Mouse (Mus musculus): ENCODE results near the gene Mmp12. TPM values are rescaled to one million over a fixed set of nuclear protein-coding genes. Genes with fewer than 3 reads are reported as not detected.
"Not testable (repeated sequence)": the region's sequence is repeated elsewhere in the genome, so short reads cannot be mapped to it uniquely, and the experiment has no call there.

Mmp12 gene
- not detected in 2 replicates for polyA plus RNA-seq (2016; fragmentation: Nextera tagmentation; extraction: Ambion mirVana)

- H3K36me3 ChIP-seq: no peaks in the 10 kb centered on the region
- no peak within 1 kb of the TSS for H3K27ac ChIP-seq
- H3K27me3 ChIP-seq: no peaks in the 10 kb centered on the region
- no peaks in the 10 kb centered on the region for H3K9me3 ChIP-seq (replicated peaks)
- H3K4me1 ChIP-seq: no peaks in the 10 kb centered on the region
- no peak within 1 kb of the TSS for H3K4me2 ChIP-seq (replicated peaks)
- H3K9ac ChIP-seq: no peak within 1 kb of the TSS
- no peak for ATAC-seq (ENCODE audit: low FRiP score)
- H3K4me3 ChIP-seq: no peak within 1 kb of the TSS
Observed at GRCm38 (mm10) chr9:7344107-7344506, at the start of gene Mmp12. Mmp12 (plus strand) TSS chr9:7344381.

- H3K27me3 ChIP-seq: no peaks in the 10 kb centered on the region
- H3K4me1 ChIP-seq: no peaks in the 10 kb centered on the region
- H3K9ac ChIP-seq: no peak overlapping the region
- no peak for ATAC-seq (ENCODE audit: low FRiP score)
- H3K4me3 ChIP-seq: no peak overlapping the region
- H3K36me3 ChIP-seq: no peaks in the 10 kb centered on the region
- no peak overlapping the region for H3K4me2 ChIP-seq (replicated peaks)
- H3K9me3 ChIP-seq (replicated peaks): no peaks in the 10 kb centered on the region; the same call in 1 of the 2 replicates
- H3K27ac ChIP-seq: no peak overlapping the region
Observed at GRCm38 (mm10) chr9:7331847-7332246, 12.3 kb upstream of the Mmp12 start.

DNA sequence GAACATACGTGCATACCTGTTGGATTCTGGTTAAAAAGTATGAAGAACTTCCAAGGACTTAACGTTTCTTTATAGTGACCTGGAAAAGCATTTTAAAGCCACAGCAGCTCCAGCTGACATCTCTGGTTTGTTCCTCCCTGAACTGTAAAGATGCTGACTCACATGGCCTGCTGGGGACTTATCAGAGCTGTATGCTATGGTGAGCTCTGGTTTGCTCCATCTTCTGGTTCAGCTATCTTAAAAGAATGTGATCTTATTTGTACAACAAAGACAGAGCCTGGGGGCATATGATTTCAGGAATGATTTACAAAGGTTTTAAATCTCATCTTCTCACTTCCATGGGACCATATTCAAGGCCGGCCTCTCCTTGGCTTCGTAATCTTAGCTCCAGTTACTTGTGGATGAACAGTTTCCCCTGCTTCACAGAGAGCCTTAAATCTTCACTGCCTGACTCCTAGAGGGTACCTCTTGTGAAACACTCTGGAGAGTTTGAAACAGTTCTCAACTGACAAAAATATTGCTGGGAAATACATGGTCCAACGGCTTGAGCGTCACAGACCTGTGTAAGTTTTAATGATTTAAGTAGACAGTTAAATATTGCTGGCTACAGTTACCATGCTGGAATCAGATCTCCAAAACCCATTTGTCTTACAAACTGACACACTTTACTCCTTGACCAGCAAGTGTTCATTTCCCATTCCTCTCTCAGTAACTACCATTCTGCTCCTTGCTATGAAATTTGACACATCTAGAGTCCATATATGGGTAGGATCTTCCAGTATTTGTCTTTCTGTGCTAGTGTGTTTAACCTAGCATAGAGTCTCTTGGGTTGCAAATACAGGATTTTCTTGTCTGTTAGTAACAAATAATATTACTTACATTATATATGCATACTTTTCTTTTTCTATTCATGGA is 8.2 kb upstream of the Mmp12 start:
- Histone ChIP-seq H3K4me2 (replicated peaks) (no peak overlapping the region), H3K27ac (no peak overlapping the region), H3K27me3 (no peaks in the 10 kb centered on the region), H3K9me3 (replicated peaks) (no peaks in the 10 kb centered on the region; the same call in 1 of the 2 replicates), H3K9ac (no peak overlapping the region), H3K4me3 (no peak overlapping the region), H3K4me1 (no peaks in the 10 kb centered on the region), H3K36me3 (no peaks in the 10 kb centered on the region)
- WGBS: 87% methylated on average over 5 of the region's 6 CpGs
- no peak for ATAC-seq (ENCODE audit: low FRiP score)

- Histone ChIP-seq H3K27me3 (no peaks in the 10 kb centered on the region), H3K27ac (no peak overlapping the region), H3K9me3 (replicated peaks) (no peaks in the 10 kb centered on the region; the same call in 1 of the 2 replicates), H3K4me3 (no peak overlapping the region), H3K4me1 (no peaks in the 10 kb centered on the region), H3K4me2 (replicated peaks) (no peak overlapping the region), H3K9ac (no peak overlapping the region), H3K36me3 (no peaks in the 10 kb centered on the region)
- ATAC-seq (ENCODE audit: low FRiP score): no peak
Observed at GRCm38 (mm10) chr9:7336740-7337483, 7.3 kb upstream of the Mmp12 start.

- 90% methylated on average over 2 of the region's 2 CpGs for WGBS
- no peaks in the 10 kb centered on the region for H3K36me3 ChIP-seq
- no peaks in the 10 kb centered on the region for H3K9me3 ChIP-seq (replicated peaks)
- H3K27me3 ChIP-seq: no peaks in the 10 kb centered on the region
- H3K4me3 ChIP-seq: no peak overlapping the region
- no peak overlapping the region for H3K4me2 ChIP-seq (replicated peaks)
- H3K9ac ChIP-seq: no peak overlapping the region
- no peak for ATAC-seq (ENCODE audit: low FRiP score)
- H3K27ac ChIP-seq: no peak overlapping the region
- no peaks in the 10 kb centered on the region for H3K4me1 ChIP-seq
Observed at GRCm38 (mm10) chr9:7345513-7345912, 1.3 kb downstream of the Mmp12 start.

DNA sequence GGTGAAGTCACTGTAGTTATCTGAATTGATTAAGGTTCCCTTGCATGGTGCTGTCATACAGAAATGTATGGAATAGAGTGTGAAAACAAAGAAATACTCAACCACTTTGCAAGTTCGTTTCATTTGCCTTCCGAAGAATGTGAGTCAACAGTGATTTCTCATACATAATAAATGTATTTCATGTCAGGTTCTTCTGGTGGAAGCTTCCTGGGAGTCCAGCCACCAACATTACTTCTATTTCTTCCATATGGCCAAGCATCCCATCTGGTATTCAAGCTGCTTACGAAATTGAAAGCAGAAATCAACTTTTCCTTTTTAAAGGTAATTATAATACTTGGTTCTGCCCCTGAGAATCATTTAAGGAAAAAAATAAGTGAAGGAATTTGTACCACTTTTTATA is 10.4 kb downstream of the Mmp12 start:
- H3K4me1 ChIP-seq: no peaks in the 10 kb centered on the region
- no peak overlapping the region for H3K9ac ChIP-seq
- H3K27me3 ChIP-seq: no peaks in the 10 kb centered on the region
- H3K36me3 ChIP-seq: no peaks in the 10 kb centered on the region
- whole genome bisulfite sequencing: 89% methylated on average over 3 of the region's 3 CpGs
- H3K9me3 ChIP-seq (replicated peaks): no peaks in the 10 kb centered on the region
- no peak for ATAC-seq (ENCODE audit: low FRiP score)
- no peak overlapping the region for H3K4me2 ChIP-seq (replicated peaks)
- no peak overlapping the region for H3K4me3 ChIP-seq
- H3K27ac ChIP-seq: no peak overlapping the region

- no peak for ATAC-seq (ENCODE audit: low FRiP score)
- Histone ChIP-seq H3K9me3 (replicated peaks) (no peaks in the 10 kb centered on the region), H3K4me1 (no peaks in the 10 kb centered on the region), H3K4me3 (no peak within 1 kb of the TSS), H3K36me3 (no peaks in the 10 kb centered on the region), H3K9ac (no peak within 1 kb of the TSS), H3K4me2 (replicated peaks) (no peak within 1 kb of the TSS), H3K27me3 (no peaks in the 10 kb centered on the region), H3K27ac (no peak within 1 kb of the TSS)
Observed at GRCm38 (mm10) chr9:7387947-7388346, 43.8 kb downstream of the Mmp12 start, which contains the start of gene Mmp1b. Mmp1b (minus strand) TSS chr9:7388047.

DNA sequence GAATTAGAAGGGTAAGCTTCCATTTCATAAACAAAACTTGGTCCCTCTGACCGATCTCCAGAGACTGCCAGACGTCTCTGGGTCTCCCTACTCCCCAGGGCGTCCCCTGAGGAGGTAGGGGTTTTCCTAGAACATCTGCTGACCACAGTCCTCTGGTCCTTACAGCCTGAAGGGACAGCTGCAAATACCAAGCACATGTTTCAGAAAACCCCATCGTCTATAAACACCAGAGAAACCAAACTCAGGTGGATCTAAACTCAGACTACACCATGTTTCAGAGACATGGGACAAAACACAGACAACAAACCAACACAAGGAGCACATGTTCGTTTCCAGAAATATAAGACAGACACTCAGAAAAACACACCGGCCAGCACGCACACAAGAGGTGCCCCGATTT is 52.4 kb downstream of the Mmp12 start:
- not testable (repeated sequence) for H3K9me3 ChIP-seq (replicated peaks); H3K9ac ChIP-seq; H3K4me2 ChIP-seq (replicated peaks); H3K4me3 ChIP-seq; H3K4me1 ChIP-seq; ATAC-seq (ENCODE audit: low FRiP score); H3K27me3 ChIP-seq; H3K27ac ChIP-seq; H3K36me3 ChIP-seq
- 79% methylated on average over 8 of the region's 8 CpGs for WGBS

Other genes with a start within 250 kb of the Mmp12 start
- 25.6 and 26.7 TPM in 2 replicates for gene Dync2h1, start 159.9 kb upstream of the Mmp12 start, polyA plus RNA-seq (2016; fragmentation: Nextera tagmentation; extraction: Ambion mirVana)
- gene Dcun1d5, start 159.9 kb upstream of the Mmp12 start, polyA plus RNA-seq (2016; fragmentation: Nextera tagmentation; extraction: Ambion mirVana): 147 and 148 TPM in 2 replicates
- not detected in 2 replicates for gene Mmp13, start 71.9 kb upstream of the Mmp12 start, polyA plus RNA-seq (2016; fragmentation: Nextera tagmentation; extraction: Ambion mirVana)
- not detected in 2 replicates for gene Mmp1b, start 43.7 kb downstream of the Mmp12 start, polyA plus RNA-seq (2016; fragmentation: Nextera tagmentation; extraction: Ambion mirVana)
- not detected in 2 replicates for gene Mmp3, start 101.4 kb downstream of the Mmp12 start, polyA plus RNA-seq (2016; fragmentation: Nextera tagmentation; extraction: Ambion mirVana)
- gene Mmp10, start 158.0 kb downstream of the Mmp12 start, polyA plus RNA-seq (2016; fragmentation: Nextera tagmentation; extraction: Ambion mirVana): not detected in 2 replicates
- 0.27 TPM in 1 of 2 replicates, not detected in the other for gene Mmp8, start 214.1 kb downstream of the Mmp12 start, polyA plus RNA-seq (2016; fragmentation: Nextera tagmentation; extraction: Ambion mirVana)
- gene Mmp27, start 227.0 kb downstream of the Mmp12 start, polyA plus RNA-seq (2016; fragmentation: Nextera tagmentation; extraction: Ambion mirVana): not detected in 2 replicates